Mouse (Mus musculus): ENCODE results near the gene Sycp3. TPM values are rescaled to one million over a fixed set of nuclear protein-coding genes. Genes with fewer than 3 reads are reported as not detected.
A peak's percentile ranks its signal among the peaks of the same experiment; 100 is the strongest.

Sycp3 gene
- not detected in 2 replicates for polyA plus RNA-seq (2014; fragmentation: Nextera tagmentation; extraction: Ambion mirVana)

DNA sequence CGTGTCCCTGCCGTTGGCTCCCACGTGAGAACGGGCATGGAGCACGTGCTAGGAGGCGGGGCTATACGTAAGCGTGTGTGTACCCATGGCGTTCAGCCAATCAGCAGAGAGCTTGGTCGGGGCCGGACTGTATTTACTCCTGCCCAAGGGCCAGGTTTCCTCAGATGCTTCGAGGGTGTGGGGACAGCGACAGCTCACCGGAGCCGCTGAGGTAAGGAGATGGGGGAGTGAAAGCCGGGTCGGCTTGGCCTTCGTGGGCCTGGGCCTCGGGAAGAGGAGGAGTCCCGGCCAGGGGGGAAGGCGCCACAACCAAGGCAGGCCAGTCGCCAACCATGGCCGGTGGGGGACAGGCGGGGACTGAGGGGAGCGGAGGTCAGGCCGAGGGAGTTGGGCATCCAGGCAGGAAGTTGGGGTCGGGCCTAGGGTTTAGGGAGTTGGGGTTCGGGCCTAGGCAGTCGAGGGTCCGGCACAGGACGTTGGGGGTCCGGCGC, at the start of gene Sycp3:
Sycp3 (plus strand) TSS at position 68 of the 491 bp plus-strand sequence.
- Histone ChIP-seq H3K27ac (ENCODE audit: low read depth, low read length) (no peak within 1 kb of the TSS), H3K9ac (ENCODE audit: low read depth, low read length) (no peak within 1 kb of the TSS), H3K4me3 (ENCODE audit: low read length) (no peak within 1 kb of the TSS), H3K4me2 (replicated peaks; ENCODE audit: low read depth, low read length) (no peak within 1 kb of the TSS), H3K4me1 (ENCODE audit: control insufficient read depth, insufficient read depth, low read length) (no peaks in the 10 kb centered on the region), H3K36me3 (ENCODE audit: control insufficient read depth, insufficient read depth, low read length) (no peaks in the 10 kb centered on the region), H3K9me3 (ENCODE audit: control insufficient read depth, low read length) (no peaks in the 10 kb centered on the region), H3K27me3 (ENCODE audit: control insufficient read depth, insufficient read depth, low read length) (no peaks in the 10 kb centered on the region)
- WGBS, result 83% methylated on average over 33 of the region's 33 CpGs
- no peak for ATAC-seq (ENCODE audit: low FRiP score, low TSS enrichment)

DNA sequence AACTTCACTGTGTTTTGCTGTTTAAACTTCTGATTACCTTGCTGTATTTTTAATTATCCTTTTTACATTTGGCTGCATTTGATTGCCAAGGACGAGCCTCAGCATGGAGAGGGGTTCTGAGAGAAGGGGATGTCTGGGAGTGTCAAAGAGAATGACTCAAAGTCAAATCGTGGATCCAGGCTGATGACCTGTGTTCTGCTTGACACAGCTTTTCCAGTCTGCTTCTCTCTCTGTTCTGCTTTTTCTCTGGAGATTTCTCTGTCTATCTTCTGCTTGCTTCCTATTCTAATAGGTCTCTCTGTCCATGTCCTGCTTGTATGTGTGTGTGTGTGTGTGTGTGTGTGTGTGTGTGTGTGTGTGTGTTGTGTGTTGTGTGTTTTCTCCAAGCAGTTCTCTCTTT, 49.6 kb upstream of the Sycp3 start:
- Histone ChIP-seq H3K27ac (ENCODE audit: low read depth, low read length) (no peak overlapping the region), H3K9me3 (ENCODE audit: control insufficient read depth, low read length) (no peaks in the 10 kb centered on the region), H3K9ac (ENCODE audit: low read depth, low read length) (no peak overlapping the region), H3K4me3 (ENCODE audit: low read length) (no peak overlapping the region), H3K36me3 (ENCODE audit: control insufficient read depth, insufficient read depth, low read length) (0 out of 2 replicates have a peak, but pooled peaks cover under 1% of the 10 kb centered on the region), H3K4me1 (ENCODE audit: control insufficient read depth, insufficient read depth, low read length) (no peaks in the 10 kb centered on the region), H3K4me2 (replicated peaks; ENCODE audit: low read depth, low read length) (no peak overlapping the region), H3K27me3 (ENCODE audit: control insufficient read depth, insufficient read depth, low read length) (no peaks in the 10 kb centered on the region)
- 54% methylated on average over 2 of the region's 2 CpGs for WGBS
- no peak for ATAC-seq (ENCODE audit: low FRiP score, low TSS enrichment)

DNA sequence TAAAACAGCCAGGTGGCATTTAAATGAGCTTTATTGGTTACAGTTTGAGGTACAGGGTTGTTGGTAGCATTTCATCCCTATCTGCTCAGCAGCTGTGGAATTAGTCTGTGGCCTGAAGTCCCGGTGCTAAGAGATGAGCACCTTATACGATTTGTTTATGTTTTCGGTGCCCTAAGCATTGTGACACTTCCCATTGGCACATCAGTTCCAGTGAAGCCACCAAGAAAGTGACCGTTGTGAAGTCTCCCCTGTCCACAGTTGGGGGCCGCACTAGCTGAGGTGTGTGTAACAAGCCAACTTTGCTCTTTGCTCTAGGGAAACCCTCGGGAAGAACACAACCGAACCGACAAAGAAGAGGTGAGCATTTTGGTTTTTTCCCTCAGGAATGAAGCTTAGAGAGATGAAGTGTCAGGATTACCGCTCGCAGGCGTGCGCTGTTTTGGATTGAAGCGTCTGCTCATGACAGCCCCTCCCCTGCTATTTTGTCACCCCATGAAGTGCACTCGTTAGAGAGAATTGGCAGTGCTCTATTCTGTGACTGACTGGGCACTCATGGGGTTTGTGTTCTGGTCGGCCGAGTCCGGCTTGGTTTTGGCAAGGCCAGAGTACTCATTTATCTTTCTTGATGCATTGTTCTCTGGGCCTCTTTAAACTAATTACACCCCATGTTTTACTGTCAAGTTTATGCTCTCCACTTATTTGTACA, 46.9 kb upstream of the Sycp3 start:
- ATAC-seq (ENCODE audit: low FRiP score, low TSS enrichment), result no peak
- peaks cover 8% of the 10 kb centered on the region; the same call in 1 of the 2 replicates for H3K36me3 ChIP-seq (ENCODE audit: control insufficient read depth, insufficient read depth, low read length)
- WGBS, result 52% methylated on average over 17 of the region's 17 CpGs

DNA sequence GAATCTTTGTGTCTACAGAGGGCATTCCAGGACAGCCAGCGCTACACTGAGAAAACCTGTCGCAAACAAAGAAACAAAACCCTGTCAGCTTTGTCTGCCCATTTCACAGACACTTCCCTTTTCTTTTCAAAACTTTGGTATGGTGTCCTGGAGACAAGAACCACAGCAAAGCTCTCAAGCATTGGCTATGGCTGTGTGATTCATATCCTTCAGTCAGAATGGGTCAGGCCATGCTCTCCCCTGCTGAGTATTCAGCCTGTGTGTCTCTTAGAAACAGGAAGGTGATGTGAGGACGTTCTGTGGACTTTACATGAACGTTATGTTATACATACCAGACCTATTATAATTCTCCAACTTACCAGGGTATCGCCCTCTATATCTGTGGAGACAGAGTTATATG, 41.7 kb upstream of the Sycp3 start:
- 89% methylated on average over 5 of the region's 5 CpGs for WGBS
- Histone ChIP-seq H3K9me3 (ENCODE audit: control insufficient read depth, low read length) (no peaks in the 10 kb centered on the region), H3K9ac (ENCODE audit: low read depth, low read length) (no peak overlapping the region), H3K27me3 (ENCODE audit: control insufficient read depth, insufficient read depth, low read length) (no peaks in the 10 kb centered on the region), H3K36me3 (ENCODE audit: control insufficient read depth, insufficient read depth, low read length) (peaks cover 15% of the 10 kb centered on the region; the same call in 1 of the 2 replicates), H3K4me3 (ENCODE audit: low read length) (no peak overlapping the region), H3K4me1 (ENCODE audit: control insufficient read depth, insufficient read depth, low read length) (no peaks in the 10 kb centered on the region), H3K4me2 (replicated peaks; ENCODE audit: low read depth, low read length) (no peak overlapping the region), H3K27ac (ENCODE audit: low read depth, low read length) (no peak overlapping the region)
- no peak for ATAC-seq (ENCODE audit: low FRiP score, low TSS enrichment)

More for the DNA sequence above, 46.9 kb upstream of the Sycp3 start:
- Histone ChIP-seq H3K4me3 (ENCODE audit: low read length) (no peak overlapping the region), H3K27ac (ENCODE audit: low read depth, low read length) (no peak overlapping the region), H3K27me3 (ENCODE audit: control insufficient read depth, insufficient read depth, low read length) (no peaks in the 10 kb centered on the region), H3K9me3 (ENCODE audit: control insufficient read depth, low read length) (no peaks in the 10 kb centered on the region), H3K9ac (ENCODE audit: low read depth, low read length) (no peak overlapping the region), H3K4me1 (ENCODE audit: control insufficient read depth, insufficient read depth, low read length) (no peaks in the 10 kb centered on the region), H3K4me2 (replicated peaks; ENCODE audit: low read depth, low read length) (no peak overlapping the region)

DNA sequence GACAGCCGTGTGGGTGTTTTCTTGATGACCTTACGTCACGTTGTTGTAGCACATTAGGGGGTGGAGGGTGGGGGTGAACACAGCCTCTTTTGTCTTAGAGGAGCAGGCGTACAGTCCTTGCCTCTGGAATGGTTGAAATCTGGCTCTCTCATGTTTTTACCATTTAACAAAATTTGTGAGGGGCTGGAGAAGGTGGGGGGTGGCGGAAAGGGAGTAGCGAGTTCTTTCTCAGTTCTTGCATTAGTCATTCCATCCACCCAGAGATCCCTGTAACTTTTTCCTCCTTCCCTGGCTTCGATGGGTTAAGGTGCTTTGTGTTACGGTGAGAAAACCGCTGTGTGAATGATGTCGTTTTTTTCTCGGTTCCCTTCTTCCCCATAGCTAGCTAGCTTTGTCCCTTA, 39.2 kb upstream of the Sycp3 start:
- Histone ChIP-seq H3K27me3 (ENCODE audit: control insufficient read depth, insufficient read depth, low read length) (no peaks in the 10 kb centered on the region), H3K4me3 (ENCODE audit: low read length) (no peak overlapping the region), H3K9ac (ENCODE audit: low read depth, low read length) (no peak overlapping the region), H3K27ac (ENCODE audit: low read depth, low read length) (no peak overlapping the region), H3K36me3 (ENCODE audit: control insufficient read depth, insufficient read depth, low read length) (peaks cover 11% of the 10 kb centered on the region; the same call in 1 of the 2 replicates), H3K4me1 (ENCODE audit: control insufficient read depth, insufficient read depth, low read length) (no peaks in the 10 kb centered on the region), H3K9me3 (ENCODE audit: control insufficient read depth, low read length) (no peaks in the 10 kb centered on the region), H3K4me2 (replicated peaks; ENCODE audit: low read depth, low read length) (no peak overlapping the region)
- no peak for ATAC-seq (ENCODE audit: low FRiP score, low TSS enrichment)
- 78% methylated on average over 11 of the region's 11 CpGs for WGBS

DNA sequence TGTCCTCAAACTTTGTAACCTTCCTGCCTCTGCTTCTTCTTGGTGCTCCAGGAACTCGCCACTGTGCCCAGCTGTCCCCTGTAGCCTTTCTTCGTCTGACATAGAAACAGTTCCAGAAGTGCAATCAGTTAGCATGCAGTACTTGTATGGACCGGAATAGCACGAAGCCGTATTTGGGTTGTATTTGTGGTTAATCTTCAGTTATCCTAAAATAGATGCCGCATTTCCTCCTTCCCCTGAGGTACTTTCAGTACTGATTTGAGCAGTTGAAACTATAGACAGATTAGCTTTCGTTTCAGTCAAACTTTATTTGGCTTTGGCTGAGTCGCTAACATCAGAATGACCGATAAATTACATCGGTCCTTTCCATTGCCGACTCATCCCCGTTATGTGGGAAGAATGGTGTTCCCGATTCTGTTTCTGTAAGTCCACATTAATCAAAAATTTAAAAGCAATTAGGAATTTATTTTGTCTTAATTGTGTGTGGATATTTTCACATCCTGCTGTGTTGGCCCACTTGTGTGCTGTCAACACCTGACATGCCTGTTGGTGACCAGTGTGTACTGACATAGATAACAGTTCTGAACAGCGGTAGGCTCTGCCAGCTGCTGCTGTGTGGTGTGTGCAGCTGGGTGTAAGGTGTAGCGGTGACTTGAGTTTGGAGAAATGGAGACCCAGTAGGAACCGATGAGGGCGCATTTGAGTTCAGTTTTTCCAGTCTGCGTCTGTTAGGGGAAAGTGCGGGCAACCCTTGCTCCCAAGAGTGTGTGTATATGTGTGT, 38.5 kb upstream of the Sycp3 start:
- no peak for ATAC-seq (ENCODE audit: low FRiP score, low TSS enrichment)
- Histone ChIP-seq H3K9ac (ENCODE audit: low read depth, low read length) (no peak overlapping the region), H3K9me3 (ENCODE audit: control insufficient read depth, low read length) (no peaks in the 10 kb centered on the region), H3K27me3 (ENCODE audit: control insufficient read depth, insufficient read depth, low read length) (no peaks in the 10 kb centered on the region), H3K4me1 (ENCODE audit: control insufficient read depth, insufficient read depth, low read length) (no peaks in the 10 kb centered on the region), H3K4me2 (replicated peaks; ENCODE audit: low read depth, low read length) (no peak overlapping the region), H3K27ac (ENCODE audit: low read depth, low read length) (no peak overlapping the region), H3K36me3 (ENCODE audit: control insufficient read depth, insufficient read depth, low read length) (peaks cover 7% of the 10 kb centered on the region; the same call in 1 of the 2 replicates), H3K4me3 (ENCODE audit: low read length) (no peak overlapping the region)
- WGBS, result 95% methylated on average over 19 of the region's 19 CpGs

DNA sequence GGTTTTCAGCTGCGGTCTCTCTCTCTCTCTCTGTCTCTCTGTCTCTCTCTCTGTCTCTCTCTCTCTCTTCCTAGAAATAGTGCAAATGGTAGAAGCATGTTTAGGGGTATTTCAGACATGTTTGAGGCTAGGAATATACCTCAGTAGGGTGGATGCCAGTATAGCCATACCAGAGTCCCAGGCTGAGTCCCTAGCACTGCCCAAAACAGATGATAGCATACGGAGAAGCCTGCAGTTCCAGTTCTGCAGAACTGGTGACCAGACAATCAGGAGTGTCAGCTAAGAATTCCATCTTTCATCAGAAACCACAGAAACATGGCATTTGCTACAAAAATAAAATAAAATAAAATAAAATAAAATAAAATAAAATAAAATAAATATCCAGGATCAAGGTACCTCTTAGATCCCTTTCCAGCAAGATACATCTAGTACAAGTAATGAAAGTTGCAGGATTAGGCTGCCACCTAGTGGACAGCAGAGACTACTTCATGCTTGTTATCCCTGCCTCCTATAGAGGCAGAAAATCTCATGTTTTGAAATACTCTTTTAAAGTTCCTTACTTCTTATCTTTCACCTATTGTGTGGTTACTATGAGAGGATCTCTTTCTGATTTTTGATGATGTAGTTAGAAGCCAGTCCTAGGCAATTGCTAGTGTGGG, 33.1 kb upstream of the Sycp3 start:
- ATAC-seq (ENCODE audit: low FRiP score, low TSS enrichment), result peak; percentile 75; the same call in 1 of the 2 replicates

DNA sequence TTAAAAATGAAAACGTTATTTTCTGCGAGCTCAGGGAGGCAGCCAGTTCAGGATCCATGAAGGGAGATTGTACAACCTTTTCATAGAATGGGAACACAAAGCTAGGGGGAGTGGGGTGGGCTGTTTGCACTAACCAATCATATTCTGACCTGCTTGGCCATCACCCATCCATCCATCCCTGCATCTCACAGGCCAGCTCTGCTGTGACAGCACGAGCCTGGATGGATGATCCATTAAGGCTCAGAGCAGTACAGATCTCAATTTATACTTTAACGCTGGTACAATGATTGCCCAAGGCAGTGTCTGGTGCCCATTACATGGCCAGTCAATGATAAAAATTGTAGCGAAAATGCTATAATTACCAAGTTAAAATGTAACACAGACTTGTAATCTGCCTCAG, 32.5 kb upstream of the Sycp3 start:
- Histone ChIP-seq H3K4me1 (ENCODE audit: control insufficient read depth, insufficient read depth, low read length) (no peaks in the 10 kb centered on the region), H3K27me3 (ENCODE audit: control insufficient read depth, insufficient read depth, low read length) (no peaks in the 10 kb centered on the region), H3K4me3 (ENCODE audit: low read length) (no peak overlapping the region), H3K9me3 (ENCODE audit: control insufficient read depth, low read length) (no peaks in the 10 kb centered on the region), H3K36me3 (ENCODE audit: control insufficient read depth, insufficient read depth, low read length) (peaks cover 14% of the 10 kb centered on the region), H3K9ac (ENCODE audit: low read depth, low read length) (no peak overlapping the region), H3K27ac (ENCODE audit: low read depth, low read length) (no peak overlapping the region), H3K4me2 (replicated peaks; ENCODE audit: low read depth, low read length) (no peak overlapping the region)
- peak; percentile 73; the same call in 1 of the 2 replicates for ATAC-seq (ENCODE audit: low FRiP score, low TSS enrichment)
- 65% methylated on average over 5 of the region's 5 CpGs for WGBS

More for the DNA sequence above, 33.1 kb upstream of the Sycp3 start:
- no peak overlapping the region for H3K27ac ChIP-seq (ENCODE audit: low read depth, low read length)
- 97% methylated on average over 2 of the region's 2 CpGs for WGBS
- no peaks in the 10 kb centered on the region for H3K4me1 ChIP-seq (ENCODE audit: control insufficient read depth, insufficient read depth, low read length)
- H3K4me3 ChIP-seq (ENCODE audit: low read length), result no peak overlapping the region
- H3K36me3 ChIP-seq (ENCODE audit: control insufficient read depth, insufficient read depth, low read length), result peaks cover 14% of the 10 kb centered on the region
- H3K27me3 ChIP-seq (ENCODE audit: control insufficient read depth, insufficient read depth, low read length), result no peaks in the 10 kb centered on the region
- H3K4me2 ChIP-seq (replicated peaks; ENCODE audit: low read depth, low read length), result no peak overlapping the region
- H3K9me3 ChIP-seq (ENCODE audit: control insufficient read depth, low read length), result no peaks in the 10 kb centered on the region
- no peak overlapping the region for H3K9ac ChIP-seq (ENCODE audit: low read depth, low read length)
